Comparison of ENCODE assay signal across 8 mouse cellular contexts in genomic region chr16:81201992-81202391, GRCm38 (mm10). TPM values are rescaled to one million over a fixed set of nuclear protein-coding genes. Genes with fewer than 3 reads are reported as not detected.
DNase-seq lines count a peak whose midpoint lies in the region; ATAC-seq lines count a peak whose summit lies in the region.

No protein-coding gene starts in this region.

- no peak overlapping the region for H3K4me2 ChIP-seq in kidney, embryonic 16.5 days (replicated peaks; ENCODE audit: low read depth, low read length)
- peak overlapping the region; percentile 71 for H3K4me2 ChIP-seq in neural tube, embryonic 13.5 days

- no peak overlapping the region for H3K9ac ChIP-seq in kidney, embryonic 16.5 days (replicated peaks; ENCODE audit: low read length)
- peak overlapping the region; percentile 78 for H3K9ac ChIP-seq in neural tube, embryonic 13.5 days

- no peak overlapping the region for H3K27ac ChIP-seq in kidney, embryonic 16.5 days (ENCODE audit: low read length)
- no peak overlapping the region for H3K27ac ChIP-seq in hindbrain, embryonic 10.5 days
- H3K27ac ChIP-seq in neural tube, embryonic 13.5 days (replicated peaks), result peak overlapping the region; percentile 89

- no peaks in the 10 kb centered on the region for H3K27me3 ChIP-seq in kidney, embryonic 16.5 days (ENCODE audit: insufficient read depth, low read length)
- no peaks in the 10 kb centered on the region; the same call in 1 of the 2 replicates for H3K27me3 ChIP-seq in hindbrain, embryonic 10.5 days (ENCODE audit: insufficient read depth, poor library complexity, severe bottlenecking)
- no peaks in the 10 kb centered on the region for H3K27me3 ChIP-seq in neural tube, embryonic 13.5 days

- H3K36me3 ChIP-seq in kidney, embryonic 16.5 days (ENCODE audit: insufficient read depth, low read length), result no peaks in the 10 kb centered on the region
- H3K36me3 ChIP-seq in hindbrain, embryonic 10.5 days, result no peaks in the 10 kb centered on the region
- H3K36me3 ChIP-seq in neural tube, embryonic 13.5 days, result no peaks in the 10 kb centered on the region

- no peaks in the 10 kb centered on the region for H3K4me1 ChIP-seq in kidney, embryonic 16.5 days (ENCODE audit: insufficient read depth, low read length)
- peaks cover 4% of the 10 kb centered on the region; the same call in 1 of the 2 replicates for H3K4me1 ChIP-seq in hindbrain, embryonic 10.5 days (replicated peaks)
- H3K4me1 ChIP-seq in neural tube, embryonic 13.5 days (replicated peaks), result peaks cover 16% of the 10 kb centered on the region

- H3K4me3 ChIP-seq in kidney, embryonic 16.5 days (ENCODE audit: low read length), result no peak overlapping the region
- H3K4me3 ChIP-seq in hindbrain, embryonic 10.5 days, result no peak overlapping the region; the same call in 1 of the 2 replicates
- H3K4me3 ChIP-seq in neural tube, embryonic 13.5 days, result peak overlapping the region; percentile 66

- ATAC-seq in kidney, embryonic 16.5 days (ENCODE audit: low FRiP score, low TSS enrichment), result no peak
- ATAC-seq in neural tube, embryonic 13.5 days (ENCODE audit: low read depth), result peak; percentile 58; the same call in 1 of the 2 replicates

- DNase-seq in kidney, adult 9 months, result peak; percentile 45
- peak; percentile 23 for DNase-seq in adrenal gland, adult 2 months
- DNase-seq in embryo, embryonic 11 days, result peak; percentile 73
- DNase-seq in hindbrain, embryonic 10.5 days (ENCODE audit: low spot score), result peak; percentile 42
- peak; percentile 59 to 62 for DNase-seq in left cerebral cortex, adult 8-10 months (ENCODE audit: low spot score in 2 of 2)
- no peak for DNase-seq in urinary bladder, adult 18-20 months (ENCODE audit: low spot score in 2 of 2)

- H3K9me3 ChIP-seq in kidney, embryonic 16.5 days (ENCODE audit: low read length), result no peaks in the 10 kb centered on the region
- H3K9me3 ChIP-seq in hindbrain, embryonic 10.5 days, result no peaks in the 10 kb centered on the region
- no peaks in the 10 kb centered on the region for H3K9me3 ChIP-seq in neural tube, embryonic 13.5 days

- 11% methylated on average over 4 of the region's 4 CpGs for WGBS in kidney, embryonic 16.5 days
- WGBS in hindbrain, embryonic 10.5 days, result 12% methylated on average over 4 of the region's 4 CpGs
- 9% methylated on average over 4 of the region's 4 CpGs for WGBS in neural tube, embryonic 13.5 days

RNA-seq across cellular contexts. Expression of gene Ncam2, which starts 1.5 kb away (rescaled TPM):
- 0.41 and 1.1 TPM in 2 replicates for polyA plus RNA-seq in kidney, embryonic 16.5 days (2015; fragmentation: Nextera tagmentation; extraction: Ambion mirVana)
- total RNA-seq in adrenal gland, adult 2 months (2021), result 1 to 10 TPM in 1 of 2 experiments, under 1 TPM in 1; 0.81 to 1.5 TPM
- 0.07 and 0.10 TPM in 2 replicates for polyA plus RNA-seq in adrenal gland, adult 2 months (2012; rRNA removed)
- 0.71 and 0.80 TPM in 2 replicates for polyA plus RNA-seq in hindbrain, embryonic 10.5 days (2016; fragmentation: Nextera tagmentation; extraction: Ambion mirVana)
- 10 to 100 TPM; 71.5 to 84.0 (median 74.9) TPM for total RNA-seq in left cerebral cortex, adult 8-10 months (2022)
- polyA plus RNA-seq in neural tube, embryonic 13.5 days (2015; fragmentation: Nextera tagmentation; extraction: Ambion mirVana), result 21.1 and 23.1 TPM in 2 replicates

Comparison
In these comparisons a context has a peak if more than half of its experiments do, and no peak if none do; other contexts are left out.
1. DNase-seq: peak in kidney, adult 9 months (single experiment), adrenal gland, adult 2 months (single experiment), embryo, embryonic 11 days (single experiment), hindbrain, embryonic 10.5 days (single experiment) and left cerebral cortex, adult 8-10 months (2 of 2); none in urinary bladder, adult 18-20 months (0 of 2).
2. RNA of gene Ncam2, which starts 1.5 kb away (polyA plus RNA-seq): 21.1 to 23.1 TPM in neural tube, embryonic 13.5 days; 0.71 to 0.80 TPM in hindbrain, embryonic 10.5 days, 0.41 to 1.1 TPM in kidney, embryonic 16.5 days and 0.07 to 0.10 TPM in adrenal gland, adult 2 months; every median in the first group is over 10 times any median in the second.